Mouse (Mus musculus) erythroblast, adult 5-6 weeks (primary cell): ENCODE results near the gene C9orf72. TPM values are rescaled to one million over a fixed set of nuclear protein-coding genes. Genes with fewer than 3 reads are reported as not detected.

Experiments
- ATAC-seq: replicated peaks from 2 replicates; pipeline ENCODE4 v1.8.0; 2016; ENCODE audit warnings: moderate number of reproducible peaks, mild to moderate bottlenecking, moderate TSS enrichment, inconsistent platforms; ENCODE audit not compliant: poor library complexity, low FRiP score, severe bottlenecking
- total RNA-seq, 2 experiments: library from RNA; stranded (forward) in 1 of 2; stranded (reverse) in 1 of 2; fragments of 150-400 nt in 1 of 2; fragments of 200-764, 138-1000 nt in 1 of 2; gene quantifications; 2 replicates each; pipeline versions ENCODE4 v1.2.3 to v1.2.4; 2015 to 2017; ENCODE audit warnings: low replicate concordance in 2 of 2

The C9orf72 gene
- total RNA-seq, 2 experiments from 2014 or later, result 2.1 to 5.5 TPM

DNA sequence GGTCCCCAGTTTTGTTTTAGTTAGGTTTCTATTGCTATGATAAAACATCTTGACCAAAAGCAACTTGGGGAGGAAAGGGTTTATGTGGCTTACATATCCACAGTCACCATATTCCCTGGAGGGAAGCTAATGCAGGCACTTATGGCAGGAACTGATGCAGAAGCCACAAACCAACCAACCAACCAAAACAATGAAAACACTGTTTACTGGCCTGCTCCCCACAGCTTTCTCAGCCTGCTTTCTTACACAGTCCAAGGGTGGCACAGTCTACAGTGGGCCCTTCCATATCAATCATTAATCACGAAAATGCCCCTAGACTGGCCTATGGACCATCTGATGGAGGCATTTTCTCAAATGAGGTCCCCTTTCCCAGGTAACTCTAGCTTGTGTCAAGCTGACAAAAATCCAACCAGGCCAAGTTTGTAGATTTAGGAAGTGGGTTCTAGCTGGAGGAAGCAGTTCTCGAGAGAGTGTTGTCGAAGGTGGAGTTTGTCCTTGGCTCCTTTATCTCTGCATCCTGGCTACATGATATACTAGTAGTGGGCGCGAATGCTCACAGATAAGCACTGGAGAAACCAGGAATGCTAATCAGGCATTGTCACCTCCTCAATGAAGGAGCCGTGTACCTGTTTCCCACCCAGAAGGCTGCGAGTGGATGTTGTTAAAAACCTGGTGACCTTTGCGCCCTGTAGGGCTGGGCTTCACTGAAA, 38.2 kb downstream of the C9orf72 start:
- no peak for ATAC-seq

DNA sequence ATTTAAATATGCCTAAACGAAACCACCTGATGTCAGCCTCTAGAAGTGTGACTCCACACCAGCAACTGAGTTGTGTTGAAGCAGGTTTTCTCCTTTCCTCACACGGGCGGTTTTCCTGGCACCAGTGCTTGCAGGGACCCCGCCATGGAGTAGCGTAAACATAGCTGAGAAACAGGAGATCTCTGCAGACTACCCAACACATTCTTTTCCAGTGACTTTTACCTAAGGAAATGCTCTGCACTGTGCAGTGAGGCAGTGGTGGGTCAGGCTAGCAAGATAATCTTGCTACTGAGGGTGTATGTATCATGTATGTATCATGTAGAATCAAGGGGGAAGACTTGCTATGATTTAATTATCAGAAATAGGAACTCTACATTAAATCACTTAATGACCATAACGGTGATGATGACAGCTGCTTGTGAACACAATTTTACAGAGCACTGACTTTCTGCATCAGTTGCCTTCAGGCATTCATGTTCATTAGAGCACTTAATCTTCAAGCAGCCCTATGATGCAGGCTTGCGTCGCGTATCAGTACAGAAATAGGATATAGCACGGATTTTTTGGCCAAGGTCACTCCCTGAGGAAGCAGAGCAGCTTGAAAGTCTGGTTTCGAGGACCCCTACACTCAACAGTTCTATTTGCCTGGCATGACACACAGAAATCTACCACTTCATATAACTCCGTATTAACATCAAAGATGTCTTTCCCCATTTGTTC, 47.9 kb downstream of the C9orf72 start:
- no peak for ATAC-seq

DNA sequence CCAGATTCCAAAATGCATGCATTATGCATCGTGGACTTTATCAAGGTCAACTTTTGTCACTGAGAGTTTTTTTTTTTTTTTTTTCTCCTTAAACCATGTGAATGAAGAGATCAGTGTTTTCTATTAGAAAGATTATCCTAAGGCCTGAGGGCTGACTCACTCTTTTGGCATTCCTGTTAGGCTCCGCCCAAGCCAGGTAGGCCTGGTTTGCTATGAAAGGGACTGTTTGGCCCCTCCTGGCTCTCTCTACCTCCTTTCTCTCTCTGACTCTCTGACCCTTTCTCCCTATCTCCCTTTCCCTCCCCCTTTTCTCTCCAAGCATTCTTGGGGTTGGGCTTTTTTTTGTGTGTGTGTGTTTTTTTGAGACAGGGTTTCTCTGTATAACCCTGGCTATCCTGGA, 50.4 kb downstream of the C9orf72 start:
- ATAC-seq, result no peak

DNA sequence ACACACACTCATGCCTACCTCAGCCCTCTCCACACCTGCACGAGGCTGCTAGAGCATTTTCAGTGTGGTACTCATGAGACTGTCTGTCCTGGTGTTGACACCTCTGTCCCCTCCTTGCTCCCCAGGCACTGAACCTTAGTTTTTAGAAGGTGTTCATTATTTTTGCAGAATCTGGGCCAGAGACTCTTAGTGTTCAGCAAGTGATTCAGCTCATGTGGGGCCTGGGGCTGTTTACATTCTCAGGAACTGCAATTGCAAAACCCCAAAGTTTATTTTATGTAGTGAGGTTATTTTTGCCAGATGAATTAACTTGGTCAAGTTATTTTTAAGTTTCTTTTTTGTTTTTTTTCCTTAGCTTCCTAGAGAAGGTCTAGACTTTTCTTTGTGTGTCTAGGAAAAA, 52.4 kb downstream of the C9orf72 start:
- ATAC-seq, result no peak

DNA sequence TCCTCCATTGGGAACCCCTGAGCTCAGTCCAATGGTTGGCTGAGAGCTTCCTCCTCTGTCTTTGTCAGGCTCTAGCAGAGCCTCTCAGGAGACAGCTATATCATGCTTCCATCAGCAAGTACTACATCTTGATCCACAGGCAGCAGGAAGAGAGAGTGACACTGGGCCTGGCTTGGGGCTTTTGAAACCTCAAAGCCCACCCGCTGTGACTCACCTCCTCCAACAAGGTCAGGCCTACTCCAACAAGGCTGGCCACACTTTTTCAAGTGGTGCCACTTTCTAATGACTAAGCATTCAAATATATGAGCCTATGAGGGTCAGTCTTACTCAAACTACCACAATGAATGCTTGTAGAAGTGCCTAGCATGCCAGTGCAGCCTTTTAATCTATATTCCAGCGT, 53.5 kb downstream of the C9orf72 start:
- no peak for ATAC-seq

DNA sequence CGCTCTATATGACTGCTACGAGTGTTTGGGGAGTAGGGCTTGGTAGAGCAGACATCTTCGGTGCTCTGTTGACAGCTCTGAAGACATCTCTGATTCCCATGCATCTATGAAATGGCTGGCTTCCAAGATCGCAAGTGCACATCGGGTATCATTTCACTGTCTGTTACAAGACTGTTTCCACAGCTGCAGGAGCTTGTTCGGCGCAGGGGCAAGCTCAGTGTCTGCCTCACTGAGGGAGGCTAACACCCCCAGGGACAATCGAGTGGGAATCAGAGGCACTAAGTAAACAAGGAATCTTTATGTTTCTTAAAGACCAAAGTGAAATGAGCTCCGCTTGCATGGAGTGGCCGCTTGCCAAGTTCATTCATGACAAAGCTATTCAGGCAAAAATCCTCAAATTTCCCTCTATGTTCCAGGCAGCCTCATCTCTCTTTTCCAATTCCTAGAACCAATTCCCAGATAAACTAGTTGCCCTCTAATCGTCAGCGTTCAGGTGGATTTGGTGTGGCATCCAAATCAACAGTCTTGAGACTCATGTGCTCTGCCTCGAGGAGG, 56.3 kb downstream of the C9orf72 start:
- ATAC-seq, result no peak

DNA sequence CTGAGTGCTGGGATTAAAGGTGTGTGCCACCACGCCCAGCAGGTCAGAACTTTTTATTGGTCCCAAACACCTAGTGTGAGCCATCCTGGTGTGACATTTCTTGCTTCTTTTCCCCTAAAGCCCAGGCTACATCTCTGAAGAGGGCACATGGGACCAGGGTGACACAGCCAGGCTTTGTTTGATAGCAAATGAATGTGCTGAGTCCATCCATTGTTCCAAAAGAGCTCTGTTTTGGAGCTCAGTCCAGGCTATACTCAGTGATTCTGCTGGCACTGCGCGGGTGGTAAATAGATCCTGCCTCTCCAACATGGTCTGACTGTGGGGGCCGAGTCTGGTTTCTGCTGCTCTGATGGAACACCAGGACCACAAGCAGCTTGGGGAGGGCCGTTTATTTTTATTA, 58.1 kb downstream of the C9orf72 start:
- no peak for ATAC-seq

DNA sequence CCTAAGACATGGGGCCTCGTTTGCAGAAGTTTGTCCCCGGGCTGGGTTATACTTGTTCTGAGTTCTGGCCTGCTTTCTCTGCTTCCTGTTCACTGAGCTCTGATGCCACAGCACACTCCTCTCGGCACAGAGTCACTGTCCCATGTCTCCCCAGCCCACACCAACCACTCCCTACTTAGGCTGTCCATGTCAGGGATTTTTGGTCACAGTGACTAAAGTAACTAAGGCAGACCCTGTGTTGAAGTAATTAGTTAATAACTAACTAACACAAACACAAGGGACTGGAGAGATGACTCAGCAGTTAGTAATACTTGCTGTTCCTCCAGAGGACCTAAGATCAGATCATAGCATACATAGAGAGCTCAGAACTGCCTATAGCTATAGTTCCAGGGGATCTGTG, 60.0 kb downstream of the C9orf72 start:
- ATAC-seq, result no peak

DNA sequence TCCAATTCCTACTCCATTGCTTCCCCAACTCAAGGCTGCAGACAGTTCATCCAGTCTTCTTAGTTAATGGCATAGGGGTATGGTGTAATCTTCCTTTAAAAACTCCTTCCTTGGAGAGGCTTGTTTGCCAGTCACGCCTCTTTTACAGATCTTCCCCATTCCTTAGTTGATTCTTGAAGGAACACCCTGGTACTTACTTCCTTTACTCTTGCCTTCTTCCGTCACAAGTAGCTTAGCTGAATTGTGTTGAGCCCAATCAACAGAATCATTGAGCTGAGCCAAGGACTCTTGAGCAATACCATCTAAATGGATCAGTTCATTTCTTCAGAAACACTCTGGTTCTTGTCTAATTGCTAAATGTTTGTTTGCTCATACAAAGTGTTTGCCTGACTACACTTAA, 60.7 kb downstream of the C9orf72 start:
- ATAC-seq, result no peak

DNA sequence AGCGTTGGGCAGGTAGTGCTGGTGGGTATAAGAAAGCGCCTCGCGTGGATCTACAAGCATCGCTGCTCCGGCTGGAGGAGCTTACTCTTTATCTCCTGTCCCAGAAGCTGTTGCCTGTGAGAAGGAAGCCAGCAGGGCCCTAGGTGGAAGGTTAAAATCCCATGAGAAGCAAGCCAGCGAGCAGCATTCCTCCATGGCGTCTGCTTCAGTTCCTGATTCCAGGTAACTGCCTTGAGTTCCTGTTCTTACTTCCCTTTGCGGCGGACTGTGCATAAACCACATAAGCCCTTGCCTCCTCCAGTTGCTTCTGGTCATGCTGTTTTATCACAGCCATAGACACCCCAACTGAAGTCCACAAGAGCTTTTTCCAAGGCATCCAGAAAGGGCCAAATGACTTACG, 68.2 kb downstream of the C9orf72 start:
- ATAC-seq, result no peak

DNA sequence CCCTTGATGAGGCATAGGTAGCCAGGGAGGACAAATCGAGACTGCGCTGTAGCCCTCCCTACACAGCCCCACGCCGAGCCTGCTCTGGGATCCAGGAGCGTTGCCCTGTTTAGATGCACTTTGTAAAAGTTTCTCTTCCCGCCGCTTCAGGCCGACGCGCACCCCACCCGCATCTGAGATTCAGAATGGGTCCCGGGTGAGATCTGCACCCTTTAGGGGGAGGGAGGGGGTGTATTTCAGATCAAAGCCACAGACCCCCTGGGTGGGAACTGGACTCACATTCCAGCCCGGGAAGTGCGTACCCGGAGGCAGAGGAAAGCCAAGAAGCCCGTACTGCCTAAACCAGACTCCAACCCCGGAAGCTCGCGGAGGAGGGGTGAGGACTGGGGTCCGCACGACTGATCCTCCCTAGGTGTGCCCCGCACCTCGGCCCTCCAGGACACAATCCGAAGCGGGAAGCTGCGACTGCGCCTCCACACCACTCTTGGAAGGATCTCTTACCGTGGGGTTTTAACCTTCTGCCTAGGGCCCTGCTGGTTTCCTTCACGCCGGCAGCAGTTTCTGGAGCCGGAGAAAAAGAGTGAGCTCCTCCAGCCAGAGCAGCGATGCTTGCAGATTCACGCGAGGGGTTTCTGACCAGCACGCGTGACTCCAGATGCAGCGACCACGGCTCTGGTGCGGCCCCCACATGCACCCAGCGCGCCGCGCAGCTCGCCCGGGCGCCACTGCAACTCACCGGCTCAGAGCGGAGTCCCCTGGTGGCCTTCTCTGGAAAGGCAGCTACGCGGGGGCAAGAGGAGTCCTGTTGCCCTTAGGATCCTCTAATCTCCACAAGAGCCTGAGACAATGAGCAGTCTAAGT, 69.0 kb downstream of the C9orf72 start, which contains the start of gene Mob3b:
Gene Mob3b (minus strand): TSS at position 734 of the 861 bp plus-strand sequence.
- ATAC-seq, result peak; percentile 86

DNA sequence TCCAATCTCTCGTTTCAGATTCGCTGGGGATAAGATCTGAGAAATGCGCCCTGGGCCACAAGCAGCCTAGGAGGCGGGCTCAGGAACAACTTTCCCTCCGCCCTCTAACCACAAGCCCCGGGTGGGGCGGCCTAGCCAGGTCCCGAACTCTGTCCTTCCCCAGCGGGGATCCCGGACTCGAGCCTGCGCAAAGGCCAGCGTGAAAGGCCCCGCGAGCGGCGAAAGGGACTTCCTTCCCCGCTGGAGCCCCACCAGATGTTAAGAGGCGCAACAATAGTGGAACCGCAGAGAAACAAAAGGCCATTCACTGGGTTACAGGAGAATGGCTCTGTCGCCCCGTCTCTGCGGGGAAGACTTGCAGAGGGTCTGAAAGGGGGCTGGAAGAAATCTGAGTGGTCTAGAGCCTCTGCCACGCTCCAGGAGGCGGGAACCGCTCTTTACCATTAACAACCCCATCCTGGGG, 69.8 kb downstream of the C9orf72 start:
- ATAC-seq, result peak; percentile 53; the same call in 1 of the 2 replicates

DNA sequence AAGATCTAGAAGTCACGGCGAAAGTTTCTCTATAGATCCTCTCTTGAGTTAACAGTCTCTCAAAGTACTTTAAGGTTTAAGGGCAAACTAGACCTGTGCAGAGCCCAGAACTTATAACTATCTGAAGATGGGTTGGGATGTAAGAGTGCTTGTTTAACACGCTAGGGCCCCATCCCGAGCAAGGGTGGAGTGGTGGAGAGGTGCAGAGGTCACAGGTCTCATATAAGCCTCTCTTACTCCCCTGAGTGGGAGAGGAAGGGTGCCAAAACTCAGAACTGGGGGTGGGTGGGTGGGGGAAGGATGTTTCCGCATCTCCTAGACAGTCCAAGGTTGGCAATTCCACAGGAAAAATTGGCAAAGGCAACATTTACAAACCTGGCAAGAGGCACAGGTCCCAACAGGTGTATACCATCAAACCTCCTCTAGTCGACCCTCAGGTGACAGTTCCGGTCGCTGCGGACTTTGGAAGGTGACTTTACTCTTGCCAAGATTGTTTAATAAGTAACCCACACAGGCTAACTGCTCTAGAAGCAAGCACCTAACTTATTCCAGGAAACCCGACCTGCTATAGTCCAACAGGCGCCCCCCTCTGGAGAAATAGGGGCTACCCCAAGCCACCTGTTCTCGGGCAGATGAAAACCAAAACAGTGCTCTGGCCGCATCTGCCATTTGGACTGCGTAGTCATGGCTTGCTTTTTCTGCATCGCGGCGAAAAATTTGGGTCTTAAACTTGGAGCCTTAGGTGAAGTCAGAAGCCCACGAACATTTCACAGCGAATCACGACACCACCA, 70.6 kb downstream of the C9orf72 start:
- no peak for ATAC-seq

DNA sequence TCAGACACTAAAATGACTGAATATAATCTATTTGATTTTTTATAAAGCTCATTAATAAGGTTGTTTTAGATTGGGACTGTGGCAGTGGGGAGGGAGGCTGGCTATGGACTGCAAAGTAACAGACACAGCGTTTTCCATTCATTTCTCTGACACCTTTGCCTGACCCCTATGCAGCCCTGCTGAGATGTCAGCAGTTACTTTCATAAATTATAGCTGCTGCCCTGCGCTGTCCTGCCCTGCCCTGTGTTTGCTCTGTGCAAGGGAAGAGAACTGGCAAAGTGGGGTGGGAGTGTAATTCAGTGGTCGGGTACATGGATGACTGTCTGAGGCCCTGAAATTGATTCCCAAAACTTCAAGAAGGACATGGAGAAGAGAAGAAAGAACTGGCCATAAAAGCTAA, 71.9 kb downstream of the C9orf72 start:
- ATAC-seq, result no peak

DNA sequence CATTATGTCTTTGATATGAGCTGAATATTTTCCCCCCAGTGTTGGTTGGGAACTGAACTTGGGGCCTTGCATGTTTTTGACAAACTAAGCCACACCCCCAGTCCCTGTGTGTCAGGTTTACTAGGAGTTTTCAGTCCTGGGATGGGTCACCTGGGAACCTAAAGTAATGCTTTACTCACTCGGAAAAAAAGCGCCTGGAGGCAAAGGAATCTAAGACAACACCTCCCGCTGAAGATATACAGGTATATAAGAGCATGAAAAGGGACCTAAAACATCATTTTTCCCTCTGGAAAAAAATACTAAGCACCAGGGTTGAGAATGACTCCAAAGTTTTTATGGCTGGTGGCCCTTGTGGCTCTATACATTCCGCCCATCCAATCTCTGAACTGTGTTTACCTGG, 74.2 kb downstream of the C9orf72 start, which contains the start of gene Ifnk:
Gene Ifnk (plus strand): TSS at position 301 of the 400 bp plus-strand sequence.
- ATAC-seq, result no peak

DNA sequence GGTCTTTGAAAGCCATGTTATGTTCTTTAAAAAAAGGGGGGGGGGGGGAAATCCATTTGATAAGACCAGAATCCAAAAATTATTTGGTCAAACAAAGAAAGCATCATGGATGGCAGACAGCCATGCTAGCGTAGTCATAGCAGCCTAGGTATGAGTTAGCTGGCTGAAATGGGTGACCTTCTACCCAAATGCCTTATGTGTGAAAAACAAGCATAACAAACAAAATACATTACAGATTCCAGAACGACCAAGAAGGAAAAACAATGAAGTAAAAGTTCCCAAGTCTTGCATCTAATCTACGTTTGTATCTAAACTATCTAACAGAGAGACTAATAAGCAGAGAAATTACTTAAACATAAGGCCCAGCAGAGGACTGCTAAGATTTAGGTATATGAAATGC, 75.3 kb downstream of the C9orf72 start:
- ATAC-seq, result no peak

DNA sequence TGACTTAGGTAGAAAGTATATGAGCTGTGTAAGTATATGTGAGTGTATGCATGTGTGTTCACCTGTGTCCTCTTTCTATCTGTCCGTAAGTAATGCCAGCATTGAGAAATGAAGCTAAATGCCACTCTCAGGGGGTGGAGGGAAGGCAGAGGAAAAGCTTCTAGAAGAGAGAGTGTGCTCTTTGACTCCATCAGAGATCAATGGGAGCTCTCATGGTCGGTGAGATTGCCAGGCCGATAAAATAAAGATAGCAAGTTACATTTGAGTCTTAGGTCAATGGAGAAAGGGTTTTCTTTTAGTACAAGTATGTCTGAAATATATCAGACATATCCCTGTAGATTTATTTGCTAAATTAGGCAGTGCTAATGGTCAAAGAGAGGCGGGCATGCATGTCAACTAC, 77.6 kb downstream of the C9orf72 start:
- no peak for ATAC-seq

DNA sequence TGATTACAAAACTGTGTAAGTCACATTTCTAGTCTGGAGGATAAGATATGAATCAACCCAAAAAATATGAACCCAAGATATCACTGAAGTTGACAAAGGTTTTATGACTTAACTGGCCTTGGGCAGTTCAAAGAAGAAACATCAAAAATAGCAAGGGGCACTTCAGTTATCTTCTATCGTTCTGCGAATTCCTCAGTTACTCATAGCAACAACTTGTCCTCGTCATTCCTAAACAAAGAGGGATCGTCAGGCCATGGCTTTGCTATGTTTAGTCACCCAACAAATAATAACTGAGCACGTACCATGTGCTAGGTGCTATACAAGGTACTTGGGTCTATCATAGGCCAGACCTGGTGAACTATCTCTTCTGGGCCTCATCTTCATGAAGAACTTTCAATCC, 79.4 kb downstream of the C9orf72 start:
- no peak for ATAC-seq

DNA sequence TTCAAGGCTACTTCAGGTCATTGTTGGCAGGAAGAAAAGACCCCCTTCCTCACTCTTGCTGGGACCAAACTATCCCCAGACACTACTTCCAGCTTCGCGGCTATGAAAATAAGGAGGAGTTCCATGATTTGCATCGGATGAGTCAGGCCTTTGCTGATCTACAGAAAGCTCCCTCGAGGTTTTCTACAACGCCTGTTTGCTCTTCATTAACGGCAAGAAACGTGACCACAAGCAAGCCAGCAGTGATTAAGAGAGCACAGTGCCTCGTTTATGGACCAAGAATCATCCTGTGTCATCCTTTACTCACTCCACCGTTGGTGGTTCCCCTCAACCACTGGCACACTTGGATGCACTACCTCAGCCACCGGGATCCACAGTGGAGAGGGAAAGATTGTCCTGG, 80.2 kb downstream of the C9orf72 start:
- ATAC-seq, result no peak
